Mouse (Mus musculus): ENCODE data around the gene Sptlc2.
"Not testable (repeated sequence)": the region's sequence is repeated elsewhere in the genome, so short reads cannot be mapped to it uniquely, and the experiment has no call there.

Gene Sptlc2

GRCm38 (mm10) chr12:87279350-87279749 is 108.8 kb downstream of the Sptlc2 start:
- DNase-seq (ENCODE audit: low read depth), result no peak

GRCm38 (mm10) chr12:87278118-87278730 is 109.9 kb downstream of the Sptlc2 start:
- no peak for DNase-seq (ENCODE audit: low read depth)

- DNase-seq (ENCODE audit: low read depth), result not testable (repeated sequence)
Measured at GRCm38 (mm10) chr12:87277251-87277650, 110.9 kb downstream of the Sptlc2 start.

GRCm38 (mm10) chr12:87274853-87275831 is 113.0 kb downstream of the Sptlc2 start:
- DNase-seq (ENCODE audit: low read depth), result no peak

GRCm38 (mm10) chr12:87267682-87268081 is 120.5 kb downstream of the Sptlc2 start:
- DNase-seq (ENCODE audit: low read depth), result peak; percentile 49

- DNase-seq (ENCODE audit: low read depth), result no peak
Measured at GRCm38 (mm10) chr12:87266827-87267603, 121.1 kb downstream of the Sptlc2 start.

GRCm38 (mm10) chr12:87266108-87266826 is 121.9 kb downstream of the Sptlc2 start, which contains the start of the genes Vipas39 and Ahsa1:
Gene Vipas39 (minus strand): TSS chr12:87266256.
Gene Ahsa1 (plus strand): TSS chr12:87266479.
- peak; percentile 93 for DNase-seq (ENCODE audit: low read depth)

GRCm38 (mm10) chr12:87265444-87265843 is 122.7 kb downstream of the Sptlc2 start:
- DNase-seq (ENCODE audit: low read depth), result no peak

- no peak for DNase-seq (ENCODE audit: low read depth)
Measured at GRCm38 (mm10) chr12:87260562-87260961, 127.6 kb downstream of the Sptlc2 start.

GRCm38 (mm10) chr12:87256629-87257028 is 131.5 kb downstream of the Sptlc2 start:
- DNase-seq (ENCODE audit: low read depth), result no peak

Data from c-Kit-positive CD71-negative TER-119-negative erythroid progenitor cells, embryonic 14.5 days (primary cell).